Mouse (Mus musculus): Measurements from ENCODE around the gene Shisa8. TPM values are rescaled to one million over a fixed set of nuclear protein-coding genes. Genes with fewer than 3 reads are reported as not detected.
A peak's percentile ranks its signal among the peaks of the same experiment; 100 is the strongest.

The Shisa8 gene
- polyA plus RNA-seq, 1 experiment from 2014 or later: 0.34 TPM

MicroRNAs within 50 kb of the gene (microRNA counts, 519-probe panel; counts per million panel counts)
- microRNA mmu-miR-33: 2,500 counts per million, percentile 35 among the panel's probes with 10 or more counts

Small RNA genes within 50 kb of the gene (microRNA-seq; reads per million reads assigned to microRNA genes)
- gene Mir33: 72.8 reads per million, percentile 48 among the genes with 10 or more reads in this experiment

Other genes with a start within 250 kb of the Shisa8 start
- not detected in 2 replicates for gene 1700029P11Rik, start 232.3 kb downstream of the Shisa8 start, polyA plus RNA-seq (2015; fragmentation: Nextera tagmentation; extraction: Ambion mirVana)
- 88.5 and 92.1 TPM in 2 replicates for gene Xrcc6, start 225.0 kb downstream of the Shisa8 start, polyA plus RNA-seq (2015; fragmentation: Nextera tagmentation; extraction: Ambion mirVana)
- gene Desi1, start 179.0 kb downstream of the Shisa8 start, polyA plus RNA-seq (2015; fragmentation: Nextera tagmentation; extraction: Ambion mirVana): 26.6 and 26.9 TPM in 2 replicates
- 294 and 308 TPM in 2 replicates for gene Snu13, start 165.2 kb downstream of the Shisa8 start, polyA plus RNA-seq (2015; fragmentation: Nextera tagmentation; extraction: Ambion mirVana)
- 0.03 TPM in 1 of 2 replicates, not detected in the other for gene 4930407I10Rik, start 153.7 kb downstream of the Shisa8 start, polyA plus RNA-seq (2015; fragmentation: Nextera tagmentation; extraction: Ambion mirVana)
- gene Mei1, start 142.8 kb downstream of the Shisa8 start, polyA plus RNA-seq (2015; fragmentation: Nextera tagmentation; extraction: Ambion mirVana): 0.11 and 0.17 TPM in 2 replicates
- gene Ccdc134, start 84.9 kb downstream of the Shisa8 start, polyA plus RNA-seq (2015; fragmentation: Nextera tagmentation; extraction: Ambion mirVana): 27.6 and 30.3 TPM in 2 replicates
- gene Srebf2, start 65.6 kb downstream of the Shisa8 start, polyA plus RNA-seq (2015; fragmentation: Nextera tagmentation; extraction: Ambion mirVana): 168 and 173 TPM in 2 replicates
- 0.13 and 0.15 TPM in 2 replicates for gene Tnfrsf13c, start 11.6 kb upstream of the Shisa8 start, polyA plus RNA-seq (2015; fragmentation: Nextera tagmentation; extraction: Ambion mirVana)
- 62.5 and 62.6 TPM in 2 replicates for gene Cenpm, start 31.9 kb upstream of the Shisa8 start, polyA plus RNA-seq (2015; fragmentation: Nextera tagmentation; extraction: Ambion mirVana)
- not detected in 2 replicates for gene 1500009C09Rik, start 39.6 kb upstream of the Shisa8 start, polyA plus RNA-seq (2015; fragmentation: Nextera tagmentation; extraction: Ambion mirVana)
- 25.6 and 26.1 TPM in 2 replicates for gene Sept3, start 62.1 kb upstream of the Shisa8 start, polyA plus RNA-seq (2015; fragmentation: Nextera tagmentation; extraction: Ambion mirVana)
- gene Wbp2nl, start 86.1 kb upstream of the Shisa8 start, polyA plus RNA-seq (2015; fragmentation: Nextera tagmentation; extraction: Ambion mirVana): not detected in 2 replicates
- 45.5 and 48.1 TPM in 2 replicates for gene Naga, start 126.1 kb upstream of the Shisa8 start, polyA plus RNA-seq (2015; fragmentation: Nextera tagmentation; extraction: Ambion mirVana)
- 17.9 and 18.6 TPM in 2 replicates for gene Pheta2, start 126.1 kb upstream of the Shisa8 start, polyA plus RNA-seq (2015; fragmentation: Nextera tagmentation; extraction: Ambion mirVana)
- gene Smdt1, start 126.1 kb upstream of the Shisa8 start, polyA plus RNA-seq (2015; fragmentation: Nextera tagmentation; extraction: Ambion mirVana): 239 and 258 TPM in 2 replicates
- 294 and 300 TPM in 2 replicates for gene Ndufa6, start 141.5 kb upstream of the Shisa8 start, polyA plus RNA-seq (2015; fragmentation: Nextera tagmentation; extraction: Ambion mirVana)
- 7.3 and 9.5 TPM in 2 replicates for gene Cyp2d22, start 167.4 kb upstream of the Shisa8 start, polyA plus RNA-seq (2015; fragmentation: Nextera tagmentation; extraction: Ambion mirVana)
- gene Cyp2d11, start 181.2 kb upstream of the Shisa8 start, polyA plus RNA-seq (2015; fragmentation: Nextera tagmentation; extraction: Ambion mirVana): not detected in 2 replicates
- gene Cyp2d10, start 194.4 kb upstream of the Shisa8 start, polyA plus RNA-seq (2015; fragmentation: Nextera tagmentation; extraction: Ambion mirVana): 0.15 TPM in 1 of 2 replicates, not detected in the other
- not detected in 2 replicates for gene Cyp2d9, start 220.6 kb upstream of the Shisa8 start, polyA plus RNA-seq (2015; fragmentation: Nextera tagmentation; extraction: Ambion mirVana)